Mouse (Mus musculus) frontal cortex, adult (tissue): Measurements from ENCODE around the gene Dab1.

Experiments
- ATAC-seq: cut with Nextera tagmentation; 2 replicates; pipeline ENCODE4 v1.9.2; 2017; ENCODE audit warnings: mild to moderate bottlenecking, moderate library complexity, mixed read lengths; ENCODE audit not compliant: low TSS enrichment

Gene Dab1

DNA sequence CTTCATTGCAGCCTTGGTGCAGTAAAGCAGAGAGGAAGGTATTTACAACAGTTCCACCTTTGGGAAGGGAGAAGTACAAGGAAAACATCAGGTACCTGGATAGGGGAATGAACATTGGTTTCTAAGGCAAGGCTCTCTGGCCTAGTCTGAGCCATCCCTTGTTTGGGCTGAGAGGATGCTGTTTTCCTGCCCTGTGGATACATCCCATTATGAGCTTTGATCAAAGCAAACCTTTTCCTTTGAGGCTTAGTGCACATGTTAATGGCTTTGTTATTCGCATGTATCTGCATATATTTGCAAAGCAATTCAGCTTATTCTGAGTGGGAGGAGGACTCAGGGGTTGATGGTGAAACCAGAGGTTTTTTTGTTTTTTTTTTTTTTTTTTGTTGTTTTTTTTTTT is 185.3 kb downstream of the Dab1 start:
- ATAC-seq: no peak

- no peak for ATAC-seq
Observed at GRCm38 (mm10) chr4:103822669-103823068, 203.5 kb downstream of the Dab1 start.

DNA sequence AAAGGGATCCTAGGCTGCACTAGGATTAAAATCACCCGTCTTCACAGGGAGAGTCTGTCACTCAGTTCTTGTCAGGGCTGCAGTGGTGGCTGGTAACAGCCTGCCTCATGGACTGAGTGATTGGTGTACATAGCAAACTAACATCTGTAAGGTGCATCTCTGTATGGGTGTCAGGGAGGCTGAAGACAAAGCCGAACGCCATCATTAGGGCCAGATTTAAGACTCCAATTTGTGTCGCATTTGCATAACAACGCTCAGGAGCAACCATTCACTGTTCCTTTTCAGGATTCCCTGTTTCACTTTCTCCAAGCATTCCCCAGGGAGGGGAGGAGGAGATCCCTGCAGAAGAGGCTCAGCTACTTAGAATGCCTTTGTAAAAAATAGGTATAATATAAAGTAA is 219.2 kb downstream of the Dab1 start:
- ATAC-seq: no peak

DNA sequence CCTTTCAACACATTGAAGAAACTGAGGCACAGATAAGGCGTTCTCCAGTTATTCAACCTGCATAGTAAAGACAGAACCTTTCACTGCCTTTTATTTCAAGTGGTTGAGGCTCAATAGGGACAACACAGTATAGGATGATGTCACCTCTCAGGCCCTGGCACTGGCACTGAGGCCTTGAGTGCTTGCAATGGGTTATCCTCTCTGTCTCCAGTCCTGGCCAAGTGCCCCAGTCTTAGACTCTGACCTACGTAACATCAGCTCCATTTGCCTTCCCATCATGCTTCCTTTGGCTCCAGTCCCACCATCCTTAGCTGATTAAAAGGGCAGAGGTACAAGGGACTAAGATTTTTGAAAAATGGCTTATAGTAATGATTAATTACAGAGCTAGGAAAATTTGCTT is 220.4 kb downstream of the Dab1 start:
- no peak for ATAC-seq

- ATAC-seq: no peak
Observed at GRCm38 (mm10) chr4:103841126-103841525, 222.0 kb downstream of the Dab1 start.

DNA sequence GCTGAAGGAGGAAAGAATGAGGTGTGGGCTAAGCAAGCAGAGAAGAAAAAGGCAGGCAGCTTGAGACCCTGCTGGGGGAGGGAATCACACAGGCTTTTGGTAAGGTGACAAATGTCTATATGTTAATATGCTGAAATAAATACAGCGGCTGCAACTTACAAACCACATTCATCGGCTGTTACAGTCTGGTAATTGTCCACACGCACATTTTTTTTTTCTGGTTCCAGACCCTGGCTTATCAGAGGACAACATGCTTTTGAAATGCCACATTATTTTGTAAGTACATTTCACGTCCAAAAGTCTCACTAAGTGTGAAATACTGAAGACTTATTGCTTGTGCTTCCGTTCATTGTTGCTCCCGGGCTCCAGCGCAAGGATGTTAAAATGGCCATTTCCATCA is 225.5 kb downstream of the Dab1 start:
- no peak for ATAC-seq

- peak; percentile 76 for ATAC-seq
Observed at GRCm38 (mm10) chr4:103857173-103857572, 238.0 kb downstream of the Dab1 start.

DNA sequence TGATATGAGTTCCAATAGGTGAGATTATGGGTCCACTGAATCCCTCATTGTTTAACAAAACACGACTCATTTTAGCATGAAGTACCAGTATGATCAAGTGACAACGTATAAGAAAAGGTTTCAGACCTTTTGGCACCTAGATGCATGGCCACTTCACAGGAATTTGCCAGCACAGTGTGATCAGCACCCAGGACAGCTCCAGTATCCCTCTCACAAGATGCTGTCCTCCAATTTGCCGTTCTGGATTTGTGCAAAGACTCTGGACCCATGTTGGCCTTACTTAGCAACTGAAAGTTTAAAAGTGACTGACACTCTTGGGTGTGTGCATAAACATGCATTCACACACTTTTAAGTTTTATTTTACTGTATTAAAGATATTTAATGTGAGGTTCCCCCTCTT is 256.4 kb downstream of the Dab1 start:
- ATAC-seq: no peak

GRCm38 (mm10) chr4:103878841-103879240 is 259.7 kb downstream of the Dab1 start:
- no peak for ATAC-seq

- peak; percentile 91 for ATAC-seq
Observed at GRCm38 (mm10) chr4:103881641-103882040, 262.5 kb downstream of the Dab1 start.

- peak; percentile 35; the same call in 1 of the 2 replicates for ATAC-seq
Observed at GRCm38 (mm10) chr4:103888086-103888485, 268.9 kb downstream of the Dab1 start.

- peak; percentile 75 for ATAC-seq
Observed at GRCm38 (mm10) chr4:103889110-103889509, 270.0 kb downstream of the Dab1 start.

GRCm38 (mm10) chr4:103896806-103897205 is 277.6 kb downstream of the Dab1 start:
- peak; percentile 92 for ATAC-seq

GRCm38 (mm10) chr4:103897702-103898101 is 278.5 kb downstream of the Dab1 start:
- ATAC-seq: no peak

DNA sequence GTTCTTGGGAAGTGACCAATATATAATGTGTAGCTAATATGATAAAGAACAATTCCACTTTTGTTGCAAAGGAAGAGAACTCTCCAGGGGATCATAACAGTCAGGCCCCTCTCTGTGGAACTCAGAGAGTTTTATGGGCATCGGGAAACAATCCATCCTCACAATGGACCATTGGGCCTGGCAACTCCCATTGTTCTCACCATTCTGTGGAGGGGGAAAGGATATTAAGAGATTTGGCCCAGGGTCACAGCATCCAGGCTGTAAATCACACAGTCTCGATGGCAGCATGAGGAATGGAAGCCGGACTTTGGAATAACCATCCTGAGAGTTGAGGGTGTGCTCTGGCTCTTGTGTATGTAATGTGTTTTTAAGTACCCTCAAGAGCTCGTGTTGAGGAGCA is 292.3 kb downstream of the Dab1 start:
- ATAC-seq: no peak

DNA sequence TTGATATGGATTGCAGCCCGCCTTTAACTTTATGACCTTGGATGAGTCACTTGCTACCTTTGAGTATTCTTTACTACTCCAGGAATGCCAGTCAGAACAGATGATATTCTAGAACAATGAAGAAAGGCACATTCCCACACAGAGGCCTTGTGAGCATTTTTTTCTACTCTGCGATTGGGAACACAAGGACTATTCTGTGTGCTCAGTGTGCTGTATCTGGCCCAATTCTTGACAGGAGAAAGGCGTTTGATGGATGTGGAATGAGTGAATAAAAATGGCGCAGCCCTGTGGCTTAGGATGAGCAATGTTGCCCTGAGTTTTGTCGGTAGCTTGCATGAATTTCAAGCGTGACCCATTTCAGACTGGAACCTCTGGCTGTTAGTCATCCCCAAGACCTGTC is 292.9 kb downstream of the Dab1 start:
- ATAC-seq: no peak

DNA sequence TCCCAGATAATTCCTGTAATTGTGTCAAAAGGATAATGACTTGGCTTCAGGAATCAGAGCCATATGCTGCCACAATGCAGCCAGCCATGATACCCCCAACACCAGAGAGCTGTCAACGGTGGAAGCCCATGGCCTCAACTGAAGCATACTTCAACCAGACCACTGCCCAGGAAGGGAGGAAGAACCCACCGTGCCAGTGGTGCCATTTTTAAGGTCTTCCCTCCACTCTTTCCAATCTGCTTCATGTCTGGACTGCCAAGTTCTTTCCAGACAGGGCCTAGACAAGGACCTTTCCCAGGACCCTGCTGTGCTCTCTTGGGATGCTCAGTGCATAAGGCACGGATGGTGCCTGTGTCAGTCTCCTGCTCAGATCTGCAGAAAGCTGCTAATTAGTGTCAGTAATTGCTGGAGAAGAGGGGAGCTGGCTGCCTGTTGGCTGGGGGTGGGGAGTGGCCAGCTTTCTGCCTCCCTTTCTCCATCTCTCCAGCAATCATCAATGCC is 303.3 kb downstream of the Dab1 start:
- ATAC-seq: no peak

- ATAC-seq: no peak
Observed at GRCm38 (mm10) chr4:103926682-103927081, 307.5 kb downstream of the Dab1 start.

DNA sequence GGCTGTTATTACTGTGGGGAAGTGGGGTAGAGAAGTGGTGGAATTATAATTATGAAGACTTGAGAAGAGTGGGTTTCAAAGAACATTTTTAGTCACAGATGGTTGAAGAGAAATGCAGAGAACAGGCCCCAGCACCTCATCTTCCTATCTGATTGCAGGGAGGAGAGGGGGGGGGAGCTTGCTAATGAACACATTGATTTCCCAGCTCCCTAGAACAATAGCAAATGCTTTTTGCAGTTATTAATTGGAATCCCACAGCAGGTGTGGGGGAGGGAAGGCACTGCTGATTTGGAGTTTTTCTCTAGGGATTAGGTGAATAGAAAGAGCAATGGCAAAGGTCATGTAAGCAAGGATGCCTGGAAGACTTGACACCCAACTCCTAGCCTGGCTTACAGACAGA is 310.5 kb downstream of the Dab1 start:
- no peak for ATAC-seq

- ATAC-seq: no peak
Observed at GRCm38 (mm10) chr4:103934364-103934763, 315.2 kb downstream of the Dab1 start.

DNA sequence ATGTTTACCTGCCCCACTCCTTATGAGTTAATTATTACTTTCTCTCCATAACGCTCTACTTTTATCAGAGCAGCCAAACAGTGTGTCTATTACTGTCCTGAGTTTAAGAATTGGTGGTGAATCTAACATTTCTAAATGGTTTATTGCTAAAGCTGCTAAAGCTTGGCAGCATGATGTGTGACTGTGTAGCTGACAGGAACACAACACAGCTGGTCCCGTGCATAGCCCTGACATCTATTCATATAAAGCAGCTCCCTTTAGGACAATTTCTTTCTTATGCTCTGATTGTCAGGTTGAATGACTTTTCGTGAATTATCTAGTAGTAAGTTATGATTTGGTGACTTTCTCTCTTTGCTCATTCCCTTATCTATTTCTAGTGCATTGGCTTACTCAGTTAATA is 329.1 kb downstream of the Dab1 start:
- ATAC-seq: no peak

GRCm38 (mm10) chr4:103953652-103954220 is 334.6 kb downstream of the Dab1 start:
- ATAC-seq: no peak

- ATAC-seq: peak; percentile 73
Observed at GRCm38 (mm10) chr4:103961134-103962049, 342.2 kb downstream of the Dab1 start.
